Mouse (Mus musculus) embryonic fibroblast, embryonic 13.5 days (primary cell): ENCODE measurements around the gene Gls. TPM values are rescaled to one million over a fixed set of nuclear protein-coding genes. Genes with fewer than 3 reads are reported as not detected.

Source experiments
- H3K27ac ChIP-seq: 2 replicates; pipeline ENCODE4 v1.5.1; 2012; ENCODE audit warnings: low read length, control low read depth, inconsistent platforms; ENCODE audit not compliant: insufficient read depth
- H3K4me1 ChIP-seq: 2 replicates; pipeline ENCODE4 v1.6.1; 2011; ENCODE audit warnings: low read length; ENCODE audit not compliant: control insufficient read depth, insufficient read depth
- H3K4me3 ChIP-seq: 2 replicates; pipeline ENCODE4 v1.5.1; 2011; ENCODE audit warnings: mild to moderate bottlenecking, control low read depth, low read length; ENCODE audit not compliant: insufficient read depth
- CTCF ChIP-seq: IDR thresholded peaks from 2 replicates; pipeline ENCODE4 v1.5.1; 2011; ENCODE audit warnings: mild to moderate bottlenecking, control low read depth, low read length, moderate library complexity, borderline replicate concordance; ENCODE audit not compliant: insufficient read depth
- POLR2A ChIP-seq: IDR thresholded peaks from 2 replicates; pipeline ENCODE4 v1.6.1; 2011; ENCODE audit warnings: low read depth, mild to moderate bottlenecking, control low read depth, low read length, moderate library complexity
- polyA plus RNA-seq: library from polyadenylated mRNA; stranded (reverse); fragments of >200 nt; gene quantifications from 2 replicates; pipeline ENCODE4 v1.2.4, GENCODE M21; 2011; ENCODE audit warnings: low read depth; ENCODE audit not compliant: missing spikeins, insufficient read length

Gls gene
- polyA plus RNA-seq, 1 experiment: 232 TPM

GRCm38 (mm10) chr1:52148178-52148577 lies 84.9 kb downstream of the Gls start:
- Histone ChIP-seq H3K27ac (no peak overlapping the region), H3K4me3 (no peak overlapping the region), H3K4me1 (peaks cover 2% of the 10 kb centered on the region; the same call in 1 of the 2 replicates)
- TF ChIP-seq POLR2A (no peak), CTCF (no peak)

GRCm38 (mm10) chr1:52147431-52147830 lies 85.6 kb downstream of the Gls start:
- Histone ChIP-seq H3K4me3 (no peak overlapping the region), H3K27ac (no peak overlapping the region), H3K4me1 (peaks cover 2% of the 10 kb centered on the region; the same call in 1 of the 2 replicates)
- TF ChIP-seq CTCF: no peak
- no peak for TF ChIP-seq POLR2A

GRCm38 (mm10) chr1:52146214-52146970 lies 86.6 kb downstream of the Gls start:
- H3K4me3 ChIP-seq: no peak overlapping the region
- peak; percentile 94 for TF ChIP-seq CTCF
- no peak for TF ChIP-seq POLR2A
- peaks cover 2% of the 10 kb centered on the region; the same call in 1 of the 2 replicates for H3K4me1 ChIP-seq
- H3K27ac ChIP-seq: no peak overlapping the region

- peaks cover 2% of the 10 kb centered on the region; the same call in 1 of the 2 replicates for H3K4me1 ChIP-seq
- H3K4me3 ChIP-seq: no peak overlapping the region
- TF ChIP-seq POLR2A (no peak), CTCF (no peak)
- H3K27ac ChIP-seq: no peak overlapping the region
Measured at GRCm38 (mm10) chr1:52144907-52145306, 88.1 kb downstream of the Gls start.

GRCm38 (mm10) chr1:52143596-52144156 lies 89.4 kb downstream of the Gls start:
- H3K4me1 ChIP-seq: no peaks in the 10 kb centered on the region
- H3K27ac ChIP-seq: no peak overlapping the region
- no peak for TF ChIP-seq POLR2A
- TF ChIP-seq CTCF: no peak
- H3K4me3 ChIP-seq: no peak overlapping the region

- TF ChIP-seq POLR2A (no peak), CTCF (no peak)
- no peak overlapping the region for H3K4me3 ChIP-seq
- H3K4me1 ChIP-seq: no peaks in the 10 kb centered on the region
- no peak overlapping the region for H3K27ac ChIP-seq
Measured at GRCm38 (mm10) chr1:52143191-52143590, 89.8 kb downstream of the Gls start.

GRCm38 (mm10) chr1:52142117-52142516 lies 90.9 kb downstream of the Gls start:
- TF ChIP-seq POLR2A: no peak
- no peak for TF ChIP-seq CTCF
- H3K4me3 ChIP-seq: no peak overlapping the region
- no peaks in the 10 kb centered on the region for H3K4me1 ChIP-seq
- no peak overlapping the region for H3K27ac ChIP-seq

- no peaks in the 10 kb centered on the region for H3K4me1 ChIP-seq
- H3K4me3 ChIP-seq: no peak overlapping the region
- no peak for TF ChIP-seq POLR2A
- TF ChIP-seq CTCF: no peak
- H3K27ac ChIP-seq: no peak overlapping the region
Measured at GRCm38 (mm10) chr1:52141482-52141881, 91.5 kb downstream of the Gls start.

- Histone ChIP-seq H3K4me1 (no peaks in the 10 kb centered on the region), H3K4me3 (no peak overlapping the region), H3K27ac (no peak overlapping the region)
- no peak for TF ChIP-seq POLR2A
Measured at GRCm38 (mm10) chr1:52140534-52140933, 92.5 kb downstream of the Gls start.

GRCm38 (mm10) chr1:52137292-52137691 lies 95.7 kb downstream of the Gls start:
- Histone ChIP-seq H3K27ac (no peak overlapping the region), H3K4me3 (no peak overlapping the region), H3K4me1 (no peaks in the 10 kb centered on the region)
- TF ChIP-seq POLR2A (no peak), CTCF (no peak)
